Comparison of ENCODE assay signal across 9 mouse cellular contexts in genomic region chr8:36361255-36361654, GRCm38 (mm10).
A peak's percentile ranks its signal among the peaks of the same experiment; 100 is the strongest.
DNase-seq lines count a peak whose midpoint lies in the region; ATAC-seq lines count a peak whose summit lies in the region.
"Had no signal": no experiment of that assay in that cellular context is flagged by ENCODE, and none has a peak within 500 bp of the region (broad histone marks: within the 10 kb centered on the region; RNA-seq: fewer than 3 reads in every experiment).

No protein-coding gene starts in this region.

- H3K4me2 ChIP-seq in heart, embryonic 12.5 days: no peak overlapping the region
- no peak overlapping the region for H3K4me2 ChIP-seq in embryonic facial prominence, embryonic 11.5 days (ENCODE audit: low read depth, low read length)
- H3K4me2 ChIP-seq: liver, embryonic 15.5 days had no signal

- no peaks in the 10 kb centered on the region for H3K4me1 ChIP-seq in heart, embryonic 12.5 days (replicated peaks)
- no peaks in the 10 kb centered on the region for H3K4me1 ChIP-seq in embryonic facial prominence, embryonic 11.5 days (ENCODE audit: control insufficient read depth, insufficient read depth, low read length)
- H3K4me1 ChIP-seq: liver, embryonic 15.5 days had no signal

- peak; percentile 60 to 87 for DNase-seq in heart, adult 18-20 months
- peak; percentile 68 for DNase-seq in adrenal gland, postnatal 25 days
- DNase-seq in embryonic facial prominence, embryonic 11.5 days (ENCODE audit: low spot score): peak; percentile 86
- peak; percentile 83 for DNase-seq in heart, postnatal 4 days
- peak; percentile 76 to 82 for DNase-seq in layer of hippocampus, postnatal 10 days (ENCODE audit: low spot score in 2 of 2)
- DNase-seq in right cerebral cortex, postnatal 25 days: peak; percentile 62

- H3K9me3 ChIP-seq in heart, embryonic 12.5 days (replicated peaks): no peaks in the 10 kb centered on the region
- H3K9me3 ChIP-seq in embryonic facial prominence, embryonic 11.5 days (replicated peaks; ENCODE audit: control insufficient read depth, low read length): no peaks in the 10 kb centered on the region
- H3K9me3 ChIP-seq: liver, embryonic 15.5 days had no signal

- H3K4me3 ChIP-seq in heart, embryonic 12.5 days: no peak overlapping the region
- H3K4me3 ChIP-seq in embryonic facial prominence, embryonic 11.5 days (ENCODE audit: low read depth, low read length): no peak overlapping the region
- H3K4me3 ChIP-seq: liver, embryonic 15.5 days had no signal

- no peak for ATAC-seq in heart, embryonic 12.5 days (ENCODE audit: insufficient number of reproducible peaks, low FRiP score)
- no peak for ATAC-seq in embryonic facial prominence, embryonic 11.5 days (replicated peaks; ENCODE audit: insufficient number of reproducible peaks, low FRiP score, low TSS enrichment, low read depth)
- ATAC-seq in megakaryocyte, adult 5-6 weeks (ENCODE audit: poor library complexity, severe bottlenecking): peak; percentile 67

- no peaks in the 10 kb centered on the region for H3K27me3 ChIP-seq in heart, embryonic 12.5 days (replicated peaks)
- H3K27me3 ChIP-seq in embryonic facial prominence, embryonic 11.5 days (ENCODE audit: control insufficient read depth, insufficient read depth, low read length): no peaks in the 10 kb centered on the region
- H3K27me3 ChIP-seq: liver, embryonic 15.5 days had no signal

- 10% methylated on average over 2 of the region's 2 CpGs for WGBS in heart, embryonic 12.5 days
- WGBS in embryonic facial prominence, embryonic 11.5 days: 24% methylated on average over 2 of the region's 2 CpGs

- no peak overlapping the region for H3K27ac ChIP-seq in heart, embryonic 12.5 days (ENCODE audit: poor library complexity, severe bottlenecking)
- H3K27ac ChIP-seq in embryonic facial prominence, embryonic 11.5 days (replicated peaks; ENCODE audit: low read depth, low read length): no peak overlapping the region
- H3K27ac ChIP-seq: liver, embryonic 15.5 days had no signal

- H3K36me3 ChIP-seq in heart, embryonic 12.5 days: no peaks in the 10 kb centered on the region
- no peaks in the 10 kb centered on the region for H3K36me3 ChIP-seq in embryonic facial prominence, embryonic 11.5 days (replicated peaks; ENCODE audit: control insufficient read depth, insufficient read depth, low read depth, low read length)
- H3K36me3 ChIP-seq: liver, embryonic 15.5 days had no signal

- no peak overlapping the region for H3K9ac ChIP-seq in heart, embryonic 12.5 days
- H3K9ac ChIP-seq in embryonic facial prominence, embryonic 11.5 days (replicated peaks; ENCODE audit: low read length): no peak overlapping the region
- H3K9ac ChIP-seq: liver, embryonic 15.5 days had no signal
